Mouse (Mus musculus): Measurements from ENCODE around the gene Acap2. TPM values are rescaled to one million over a fixed set of nuclear protein-coding genes. Genes with fewer than 3 reads are reported as not detected.

The Acap2 gene
- total RNA-seq, 1 experiment = 23.4 TPM

DNA sequence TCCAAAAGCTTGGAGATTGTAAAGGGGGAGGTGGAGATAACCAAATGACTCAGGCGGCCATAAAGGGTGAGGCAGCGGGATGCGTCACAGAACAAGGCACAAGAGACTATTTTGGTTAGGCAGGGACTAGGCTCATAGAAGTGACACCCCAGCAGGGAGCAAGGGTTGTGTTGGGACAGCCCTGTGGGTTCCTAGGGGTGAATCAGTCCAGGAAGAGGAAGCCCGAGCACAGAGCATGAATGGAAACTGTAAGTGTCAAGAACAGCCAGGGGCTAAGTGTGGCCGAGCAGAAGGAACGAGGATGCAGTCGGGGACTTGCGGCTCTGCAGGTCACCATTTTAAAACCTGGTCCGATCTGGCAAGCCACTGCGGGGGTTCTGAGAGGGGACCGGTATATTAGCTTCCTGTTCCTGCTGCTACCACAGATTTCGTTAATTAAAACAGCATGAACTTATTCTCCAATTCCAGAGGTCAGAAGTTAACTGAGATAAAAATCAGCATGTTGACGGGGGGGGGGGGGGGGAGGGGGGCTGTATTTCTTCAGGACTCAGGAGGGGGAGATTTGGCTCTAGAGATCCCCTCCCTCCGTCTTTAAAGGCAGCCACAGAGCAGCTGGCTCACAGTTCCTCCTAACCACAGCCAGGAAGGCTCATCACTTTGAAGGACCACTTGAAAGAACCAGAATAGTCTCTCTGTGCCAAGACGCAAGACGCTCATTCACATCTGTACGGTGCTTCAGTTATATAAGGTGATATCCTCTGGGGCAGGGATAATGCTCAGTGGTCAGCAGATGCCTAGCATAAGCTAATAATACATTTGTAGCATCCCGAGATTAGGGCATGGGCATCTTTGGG lies 34.6 kb upstream of the Acap2 start:
- Histone ChIP-seq H3K9ac (ENCODE audit: insufficient read depth, low read depth, low read length, poor library complexity, severe bottlenecking) (no peak overlapping the region), H3K4me3 (ENCODE audit: insufficient read depth in 1 of 2, low read depth in 1 of 2, low read length in 2 of 2, poor library complexity in 1 of 2, severe bottlenecking in 1 of 2) (no peak overlapping the region), H3K4me1 (ENCODE audit: control insufficient read depth in 2 of 2, insufficient read depth in 2 of 2, low read length in 2 of 2, poor library complexity in 1 of 2) (peaks cover 2 to 10% of the 10 kb centered on the region in 2 experiments; a peak in 3 of 4 replicates), H3K27ac (ENCODE audit: insufficient read depth, low read depth, low read length, poor library complexity, severe bottlenecking) (no peak overlapping the region), H3K9me3 (ENCODE audit: control insufficient read depth, insufficient read depth, low read depth, low read length) (no peaks in the 10 kb centered on the region), H3K36me3 (ENCODE audit: control insufficient read depth, insufficient read depth, low read length, poor library complexity, severe bottlenecking) (no peaks in the 10 kb centered on the region)
- TF ChIP-seq CHD2 (IDR thresholded peaks at IDR 0.05; ENCODE audit: low read depth, low read length) = no peak
- no peak for TF ChIP-seq ZNF384 (IDR thresholded peaks at IDR 0.05; ENCODE audit: low read depth, low read length)
- no peak for TF ChIP-seq ZC3H11A (IDR thresholded peaks at IDR 0.05; ENCODE audit: borderline replicate concordance, low read depth, low read length)
- no peak for TF ChIP-seq HCFC1 (IDR thresholded peaks at IDR 0.05; ENCODE audit: borderline replicate concordance, insufficient read depth, low read length)
- no peak for TF ChIP-seq MAFK (IDR thresholded peaks at IDR 0.05; ENCODE audit: insufficient read depth, low read depth, low read length)
- in situ Hi-C loops (cut with MboI; ENCODE audit: low sequenced_read_pairs in 2 of 2, unreplicated experiment in 2 of 2) = no loop called here
- no peak for DNase-seq (ENCODE audit: low read depth, low spot score)

DNA sequence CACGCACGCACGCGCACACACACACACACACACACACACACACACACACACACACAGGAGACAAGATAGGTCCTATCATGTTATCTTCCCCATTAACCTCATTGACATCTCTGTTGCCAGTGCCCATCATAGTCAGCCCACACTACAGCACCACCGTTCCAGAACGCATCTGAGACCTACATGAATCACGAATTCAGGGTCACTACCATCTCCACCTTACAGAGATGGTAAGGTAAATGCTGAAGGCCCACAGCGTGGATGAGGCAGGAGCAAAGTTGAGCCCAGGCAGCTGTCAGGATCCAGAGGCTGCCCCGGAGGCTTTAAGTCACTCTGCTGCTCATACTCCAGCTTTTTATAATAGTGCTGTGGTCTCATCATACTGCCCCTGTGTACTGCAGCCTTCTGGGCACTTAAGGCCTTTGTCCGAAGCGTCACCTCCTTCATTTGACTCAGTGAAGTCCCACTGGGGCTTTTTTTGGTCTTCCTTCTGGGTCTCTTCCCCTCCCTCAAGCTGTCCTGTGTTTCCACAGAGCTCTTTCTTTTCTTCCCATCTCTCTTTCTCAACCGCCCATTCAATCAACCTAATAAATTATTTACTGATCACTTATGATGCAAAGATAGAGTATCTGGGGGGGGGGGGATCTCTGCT lies 33.9 kb upstream of the Acap2 start:
- H3K9ac ChIP-seq (ENCODE audit: insufficient read depth, low read depth, low read length, poor library complexity, severe bottlenecking) = no peak overlapping the region
- no peak overlapping the region for H3K4me3 ChIP-seq (ENCODE audit: insufficient read depth in 1 of 2, low read depth in 1 of 2, low read length in 2 of 2, poor library complexity in 1 of 2, severe bottlenecking in 1 of 2)
- H3K4me1 ChIP-seq (ENCODE audit: control insufficient read depth in 2 of 2, insufficient read depth in 2 of 2, low read length in 2 of 2, poor library complexity in 1 of 2) = peaks cover 2 to 10% of the 10 kb centered on the region in 2 experiments; a peak in 3 of 4 replicates
- no peak for DNase-seq (ENCODE audit: low read depth, low spot score)
- no peaks in the 10 kb centered on the region for H3K9me3 ChIP-seq (ENCODE audit: control insufficient read depth, insufficient read depth, low read depth, low read length)
- H3K27ac ChIP-seq (ENCODE audit: insufficient read depth, low read depth, low read length, poor library complexity, severe bottlenecking) = no peak overlapping the region
- TF ChIP-seq ZNF384 (IDR thresholded peaks at IDR 0.05; ENCODE audit: low read depth, low read length) = no peak
- no peak for TF ChIP-seq ZC3H11A (IDR thresholded peaks at IDR 0.05; ENCODE audit: borderline replicate concordance, low read depth, low read length)
- no peak for TF ChIP-seq CHD2 (IDR thresholded peaks at IDR 0.05; ENCODE audit: low read depth, low read length)
- no peak for TF ChIP-seq HCFC1 (IDR thresholded peaks at IDR 0.05; ENCODE audit: borderline replicate concordance, insufficient read depth, low read length)
- H3K36me3 ChIP-seq (ENCODE audit: control insufficient read depth, insufficient read depth, low read length, poor library complexity, severe bottlenecking) = no peaks in the 10 kb centered on the region
- in situ Hi-C loops (cut with MboI; ENCODE audit: low sequenced_read_pairs in 2 of 2, unreplicated experiment in 2 of 2) = no loop called here

DNA sequence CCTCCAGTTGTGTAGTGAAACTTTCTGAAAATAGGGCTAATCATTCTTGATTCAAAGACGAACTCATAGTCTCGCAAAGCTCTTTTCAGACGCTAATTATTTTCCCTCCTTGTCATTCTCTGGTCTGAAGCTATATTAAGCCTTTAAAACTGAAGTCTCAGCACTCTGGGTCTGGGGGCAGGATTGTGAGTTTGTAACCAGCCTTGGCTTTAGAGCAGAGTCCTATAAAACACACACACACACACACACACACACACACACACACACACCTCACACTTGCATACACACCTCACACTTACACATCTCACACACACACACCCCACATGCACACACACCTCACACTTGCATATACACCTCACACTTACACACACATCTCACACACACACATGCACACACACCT lies 33.3 kb upstream of the Acap2 start:
- DNase-seq (ENCODE audit: low read depth, low spot score) = no peak
- Histone ChIP-seq H3K9ac (ENCODE audit: insufficient read depth, low read depth, low read length, poor library complexity, severe bottlenecking) (no peak overlapping the region), H3K9me3 (ENCODE audit: control insufficient read depth, insufficient read depth, low read depth, low read length) (no peaks in the 10 kb centered on the region), H3K4me1 (ENCODE audit: control insufficient read depth in 2 of 2, insufficient read depth in 2 of 2, low read length in 2 of 2, poor library complexity in 1 of 2) (peaks cover 2 to 10% of the 10 kb centered on the region in 2 experiments; a peak in 3 of 4 replicates), H3K27ac (ENCODE audit: insufficient read depth, low read depth, low read length, poor library complexity, severe bottlenecking) (no peak overlapping the region), H3K4me3 (ENCODE audit: insufficient read depth in 1 of 2, low read depth in 1 of 2, low read length in 2 of 2, poor library complexity in 1 of 2, severe bottlenecking in 1 of 2) (no peak overlapping the region), H3K36me3 (ENCODE audit: control insufficient read depth, insufficient read depth, low read length, poor library complexity, severe bottlenecking) (no peaks in the 10 kb centered on the region)
- in situ Hi-C loops (cut with MboI; ENCODE audit: low sequenced_read_pairs in 2 of 2, unreplicated experiment in 2 of 2) = no loop called here
- TF ChIP-seq CHD2 (IDR thresholded peaks at IDR 0.05; ENCODE audit: low read depth, low read length) (no peak), ZNF384 (IDR thresholded peaks at IDR 0.05; ENCODE audit: low read depth, low read length) (no peak), HCFC1 (IDR thresholded peaks at IDR 0.05; ENCODE audit: borderline replicate concordance, insufficient read depth, low read length) (no peak), ZC3H11A (IDR thresholded peaks at IDR 0.05; ENCODE audit: borderline replicate concordance, low read depth, low read length) (no peak)

DNA sequence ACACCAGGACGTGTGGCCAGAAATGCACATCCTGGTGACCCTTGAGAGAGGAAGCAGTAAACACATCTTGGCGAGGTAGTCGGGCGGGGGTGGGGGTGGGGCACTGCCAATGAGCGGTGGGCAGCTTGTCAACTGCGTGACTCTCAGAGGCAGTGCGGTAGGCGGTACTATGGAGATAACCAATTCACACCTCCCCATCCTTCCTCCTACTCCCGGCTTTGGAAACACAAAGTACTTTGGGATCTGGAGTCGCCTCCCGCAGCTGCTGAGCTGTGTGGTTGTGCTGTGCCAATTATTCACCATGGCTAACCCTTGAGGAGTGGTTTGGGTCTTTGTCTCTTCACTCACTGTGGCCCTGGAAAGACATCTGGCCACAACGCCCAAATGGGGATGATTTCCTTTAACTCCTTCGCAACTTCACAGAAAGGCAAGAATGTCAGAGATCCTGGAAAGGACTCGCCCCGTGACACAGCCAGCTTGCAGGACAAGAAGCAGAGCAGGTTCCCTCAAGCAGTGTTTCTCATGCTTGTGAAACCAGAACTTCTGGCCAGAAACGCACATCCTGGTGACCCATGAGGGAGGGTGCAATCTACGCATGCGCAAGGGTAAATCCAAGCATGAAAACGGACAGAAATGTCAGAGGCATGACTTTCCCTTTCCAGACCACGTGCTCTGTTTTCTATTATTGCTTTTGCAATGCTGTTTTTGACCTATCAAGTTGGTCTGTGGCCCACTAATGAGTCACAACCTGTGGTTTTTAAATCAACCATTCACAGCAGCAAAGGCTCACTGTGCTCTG lies 32.7 kb upstream of the Acap2 start:
- Histone ChIP-seq H3K4me3 (ENCODE audit: insufficient read depth in 1 of 2, low read depth in 1 of 2, low read length in 2 of 2, poor library complexity in 1 of 2, severe bottlenecking in 1 of 2) (no peak overlapping the region), H3K4me1 (ENCODE audit: control insufficient read depth in 2 of 2, insufficient read depth in 2 of 2, low read length in 2 of 2, poor library complexity in 1 of 2) (peaks cover 2 to 10% of the 10 kb centered on the region in 2 experiments; a peak in 3 of 4 replicates), H3K27ac (ENCODE audit: insufficient read depth, low read depth, low read length, poor library complexity, severe bottlenecking) (no peak overlapping the region), H3K36me3 (ENCODE audit: control insufficient read depth, insufficient read depth, low read length, poor library complexity, severe bottlenecking) (no peaks in the 10 kb centered on the region), H3K9ac (ENCODE audit: insufficient read depth, low read depth, low read length, poor library complexity, severe bottlenecking) (no peak overlapping the region), H3K9me3 (ENCODE audit: control insufficient read depth, insufficient read depth, low read depth, low read length) (no peaks in the 10 kb centered on the region)
- in situ Hi-C loops (cut with MboI; ENCODE audit: low sequenced_read_pairs in 2 of 2, unreplicated experiment in 2 of 2) = no loop called here
- DNase-seq (ENCODE audit: low read depth, low spot score) = peak; percentile 15
- no peak for TF ChIP-seq ZNF384 (IDR thresholded peaks at IDR 0.05; ENCODE audit: low read depth, low read length)
- TF ChIP-seq HCFC1 (IDR thresholded peaks at IDR 0.05; ENCODE audit: borderline replicate concordance, insufficient read depth, low read length) = no peak
- TF ChIP-seq ZC3H11A (IDR thresholded peaks at IDR 0.05; ENCODE audit: borderline replicate concordance, low read depth, low read length) = no peak
- no peak for TF ChIP-seq CHD2 (IDR thresholded peaks at IDR 0.05; ENCODE audit: low read depth, low read length)
- no peak for TF ChIP-seq MAFK (IDR thresholded peaks at IDR 0.05; ENCODE audit: insufficient read depth, low read depth, low read length)
